ENCODE assay signal across 7 mouse cellular contexts in genomic region chr10:120201961-120202402, GRCm38 (mm10). TPM values are rescaled to one million over a fixed set of nuclear protein-coding genes. Genes with fewer than 3 reads are reported as not detected.
DNase-seq lines count a peak whose midpoint lies in the region; ATAC-seq lines count a peak whose summit lies in the region.

TSS of gene Irak3 (minus strand) at chr10:120202130.

- intact Hi-C loops in left cerebral cortex, postnatal 4 days (cut with DNase I) = loop anchor here (10.0 kb wide), 1 partner anchor 407 kb away; no protein-coding TSS in a partner anchor

- peaks cover 10% of the 10 kb centered on the region for H3K27me3 ChIP-seq in intestine, embryonic 14.5 days (replicated peaks; ENCODE audit: control insufficient read depth, insufficient read depth, low read length)
- peaks cover 12% of the 10 kb centered on the region for H3K27me3 ChIP-seq in midbrain, embryonic 11.5 days (ENCODE audit: control insufficient read depth, insufficient read depth, low read length)

- no peak; the same call in 1 of the 2 replicates for ATAC-seq in intestine, embryonic 14.5 days (replicated peaks; ENCODE audit: low FRiP score, low TSS enrichment, low read depth)
- peak; percentile 49 for ATAC-seq in midbrain, embryonic 11.5 days (ENCODE audit: low FRiP score)

- H3K36me3 ChIP-seq in intestine, embryonic 14.5 days (ENCODE audit: control insufficient read depth, insufficient read depth, low read length) = no peaks in the 10 kb centered on the region
- H3K36me3 ChIP-seq in midbrain, embryonic 11.5 days (ENCODE audit: control insufficient read depth, insufficient read depth, low read length) = no peaks in the 10 kb centered on the region

- H3K27ac ChIP-seq in intestine, embryonic 14.5 days (ENCODE audit: low read depth) = no peak within 1 kb of the TSS
- H3K27ac ChIP-seq in midbrain, embryonic 11.5 days (ENCODE audit: low read depth, low read length) = no peak within 1 kb of the TSS

- H3K4me2 ChIP-seq in intestine, embryonic 14.5 days (ENCODE audit: low read length) = peak within 1 kb of the TSS; percentile 94
- H3K4me2 ChIP-seq in midbrain, embryonic 11.5 days = peak within 1 kb of the TSS; percentile 79

- peak; percentile 84 to 90 for DNase-seq in adrenal gland, adult 18-20 months (ENCODE audit: low spot score in 2 of 2)
- DNase-seq in embryo, embryonic 10 days (ENCODE audit: low spot score) = peak; percentile 84
- DNase-seq in gastrocnemius, postnatal 25 days = peak; percentile 57
- DNase-seq in intestine, embryonic 14.5 days (ENCODE audit: low spot score) = peak; percentile 91
- DNase-seq in left cerebral cortex, postnatal 4 days = peak; percentile 86
- DNase-seq in midbrain, embryonic 11.5 days (ENCODE audit: low spot score, missing footprints) = peak; percentile 97
- peak; percentile 64 for DNase-seq in skeletal muscle tissue, adult 2 months (ENCODE audit: low read depth, low spot score)

- H3K9me3 ChIP-seq in intestine, embryonic 14.5 days (ENCODE audit: control insufficient read depth, low read length) = no peaks in the 10 kb centered on the region
- no peaks in the 10 kb centered on the region for H3K9me3 ChIP-seq in midbrain, embryonic 11.5 days (ENCODE audit: control insufficient read depth, low read length)

- 2% methylated on average over 13 of the region's 13 CpGs for WGBS in intestine, embryonic 14.5 days
- 1% methylated on average over 13 of the region's 13 CpGs for WGBS in midbrain, embryonic 11.5 days

- no peaks in the 10 kb centered on the region for H3K4me1 ChIP-seq in intestine, embryonic 14.5 days (replicated peaks; ENCODE audit: control insufficient read depth, insufficient read depth, low read length)
- H3K4me1 ChIP-seq in midbrain, embryonic 11.5 days (ENCODE audit: control insufficient read depth, insufficient read depth, low read length) = 0 out of 2 replicates have a peak, but pooled peaks cover 5% of the 10 kb centered on the region

- H3K4me3 ChIP-seq in intestine, embryonic 14.5 days (ENCODE audit: low read depth, low read length) = peak within 1 kb of the TSS; percentile 61
- peak within 1 kb of the TSS; percentile 51 for H3K4me3 ChIP-seq in midbrain, embryonic 11.5 days (ENCODE audit: low read depth, low read length)

- peak within 1 kb of the TSS; percentile 37 for H3K9ac ChIP-seq in intestine, embryonic 14.5 days (ENCODE audit: low read length)
- peak within 1 kb of the TSS; percentile 54 for H3K9ac ChIP-seq in midbrain, embryonic 11.5 days (ENCODE audit: low read length)

RNA-seq across cellular contexts. Expression of gene Irak3, which starts in this region (rescaled TPM):
- total RNA-seq in adrenal gland, adult 18-20 months (2021) = 1 to 10 TPM; 2.2 to 4.7 TPM
- 1 to 10 TPM; 1.6 to 3.1 TPM for total RNA-seq in gastrocnemius, postnatal 25 days (2021)
- 0.83 and 1.3 TPM in 2 replicates for polyA plus RNA-seq in intestine, embryonic 14.5 days (2014; fragmentation: Nextera tagmentation; extraction: Ambion mirVana)
- under 1 TPM; 0.44 to 0.52 TPM for total RNA-seq in left cerebral cortex, postnatal 4 days (2021)
- 0.72 and 1.2 TPM in 2 replicates for polyA plus RNA-seq in midbrain, embryonic 11.5 days (2014; fragmentation: Nextera tagmentation; extraction: Ambion mirVana)

Comparison
In these comparisons a context has a peak if more than half of its experiments do, and no peak if none do; other contexts are left out.
1. Peak in DNase-seq in left cerebral cortex, postnatal 4 days; RNA of the gene not detected or under 1 TPM.